8 mouse cellular contexts compared by ENCODE assay signal in the genomic region with DNA sequence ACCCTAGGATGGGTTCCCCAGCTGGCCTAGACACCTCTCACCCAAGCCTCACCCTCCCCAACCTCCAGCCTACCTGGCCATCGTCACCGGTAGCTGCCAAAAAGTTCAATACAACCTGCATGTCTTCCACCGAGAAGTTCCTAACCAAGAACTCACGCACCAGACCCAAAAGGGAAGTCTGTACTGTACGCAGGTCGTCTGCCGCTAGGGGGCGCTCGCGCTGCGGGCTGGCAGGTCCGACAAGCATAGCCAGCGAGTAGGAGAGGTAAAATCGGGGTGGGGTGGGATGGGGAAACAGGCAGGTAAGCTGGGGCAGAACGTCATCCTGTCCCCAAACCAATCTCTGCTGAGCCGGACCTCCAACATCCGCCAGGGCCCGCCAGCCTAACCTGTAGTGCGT. TPM values are rescaled to one million over a fixed set of nuclear protein-coding genes. Genes with fewer than 3 reads are reported as not detected.
DNase-seq lines count a peak whose midpoint lies in the region; ATAC-seq and TF ChIP-seq lines count a peak whose summit lies in the region.

No protein-coding gene starts in this region.

- H3K27me3 ChIP-seq in embryonic facial prominence, embryonic 13.5 days, result peaks cover 59% of the 10 kb centered on the region
- H3K27me3 ChIP-seq in heart, embryonic 10.5 days (ENCODE audit: insufficient read depth, poor library complexity, severe bottlenecking), result peaks cover 82% of the 10 kb centered on the region

- no peak overlapping the region for H3K4me3 ChIP-seq in bone marrow, adult 2 months (replicated peaks; ENCODE audit: control insufficient read depth, low read depth, low read length)
- H3K4me3 ChIP-seq in embryonic facial prominence, embryonic 13.5 days, result no peak overlapping the region
- no peak overlapping the region for H3K4me3 ChIP-seq in heart, embryonic 10.5 days

- no peaks in the 10 kb centered on the region for H3K9me3 ChIP-seq in embryonic facial prominence, embryonic 13.5 days
- no peaks in the 10 kb centered on the region for H3K9me3 ChIP-seq in heart, embryonic 10.5 days

- ATAC-seq in embryonic facial prominence, embryonic 13.5 days (ENCODE audit: insufficient number of reproducible peaks, insufficient read depth, low FRiP score, low TSS enrichment, low read depth), result no peak

- peak overlapping the region; percentile 18; the same call in 1 of the 2 replicates for H3K4me2 ChIP-seq in embryonic facial prominence, embryonic 13.5 days

- H3K9ac ChIP-seq in embryonic facial prominence, embryonic 13.5 days, result no peak overlapping the region

- DNase-seq in ES-CJ7 (ENCODE audit: low read depth, low spot score), result peak; percentile 85
- peak; percentile 89 for DNase-seq in heart, embryonic 10.5 days (ENCODE audit: low spot score)
- DNase-seq in layer of hippocampus, adult 11-12 months (ENCODE audit: low spot score), result peak; percentile 92
- peak; percentile 91 for DNase-seq in lung, postnatal 10 days
- peak; percentile 87 to 88 for DNase-seq in right cerebral cortex, adult 2 months (ENCODE audit: low spot score in 2 of 2)
- DNase-seq in urinary bladder, postnatal 10 days (ENCODE audit: low spot score), result peak; percentile 74

- no peaks in the 10 kb centered on the region for H3K36me3 ChIP-seq in embryonic facial prominence, embryonic 13.5 days
- H3K36me3 ChIP-seq in heart, embryonic 10.5 days, result peaks cover 10% of the 10 kb centered on the region; the same call in 1 of the 2 replicates

- no peaks in the 10 kb centered on the region for H3K4me1 ChIP-seq in bone marrow, adult 2 months (ENCODE audit: control insufficient read depth, insufficient read depth, low read length)
- H3K4me1 ChIP-seq in embryonic facial prominence, embryonic 13.5 days, result peaks cover 10% of the 10 kb centered on the region; the same call in 1 of the 2 replicates
- H3K4me1 ChIP-seq in heart, embryonic 10.5 days, result peaks cover 11% of the 10 kb centered on the region

- no peak overlapping the region for H3K27ac ChIP-seq in bone marrow, adult 2 months (ENCODE audit: control insufficient read depth, insufficient read depth, low read depth, low read length, poor library complexity)
- no peak overlapping the region for H3K27ac ChIP-seq in embryonic facial prominence, embryonic 13.5 days
- H3K27ac ChIP-seq in heart, embryonic 10.5 days, result no peak overlapping the region

- TF ChIP-seq POLR2A in bone marrow, adult 2 months (IDR thresholded peaks at IDR 0.05; ENCODE audit: borderline replicate concordance, control insufficient read depth, low read depth, low read length), result no peak

- 17% methylated on average over 19 of the region's 19 CpGs for WGBS in bone marrow, adult 2 months
- WGBS in embryonic facial prominence, embryonic 13.5 days, result 9% methylated on average over 19 of the region's 19 CpGs
- 7% methylated on average over 19 of the region's 19 CpGs for WGBS in heart, embryonic 10.5 days

- peak; percentile 97 for TF ChIP-seq CTCF in bone marrow, adult 2 months (IDR thresholded peaks at IDR 0.05; ENCODE audit: control insufficient read depth, insufficient read depth, low read length)

RNA-seq across cellular contexts. Expression of a gene that starts 11.0 kb away (rescaled TPM):
- 13.3 and 23.7 TPM in 2 replicates for polyA plus RNA-seq in bone marrow, adult 2 months (2011; ENCODE audit: insufficient read depth, insufficient read length, low replicate concordance, missing spikeins)
- 77.5 and 77.8 TPM in 2 replicates for polyA plus RNA-seq in embryonic facial prominence, embryonic 13.5 days (2015; fragmentation: Nextera tagmentation; extraction: Ambion mirVana)
- 28.5 and 32.3 TPM in 2 replicates for polyA plus RNA-seq in heart, embryonic 10.5 days (2016; fragmentation: Nextera tagmentation; extraction: Ambion mirVana)

RNA-seq across cellular contexts. Expression of a gene that starts 18.7 kb away (rescaled TPM):
- polyA plus RNA-seq in bone marrow, adult 2 months (2011; ENCODE audit: insufficient read depth, insufficient read length, low replicate concordance, missing spikeins), result 46.2 and 119 TPM in 2 replicates
- polyA plus RNA-seq in embryonic facial prominence, embryonic 13.5 days (2015; fragmentation: Nextera tagmentation; extraction: Ambion mirVana), result 1.8 and 2.4 TPM in 2 replicates
- polyA plus RNA-seq in heart, embryonic 10.5 days (2016; fragmentation: Nextera tagmentation; extraction: Ambion mirVana), result 2.4 and 3.1 TPM in 2 replicates

RNA-seq across cellular contexts. Expression of a gene that starts 21.1 kb away (rescaled TPM):
- 90.8 and 168 TPM in 2 replicates for polyA plus RNA-seq in bone marrow, adult 2 months (2011; ENCODE audit: insufficient read depth, insufficient read length, low replicate concordance, missing spikeins)
- polyA plus RNA-seq in embryonic facial prominence, embryonic 13.5 days (2015; fragmentation: Nextera tagmentation; extraction: Ambion mirVana), result 101 and 123 TPM in 2 replicates
- 159 and 189 TPM in 2 replicates for polyA plus RNA-seq in heart, embryonic 10.5 days (2016; fragmentation: Nextera tagmentation; extraction: Ambion mirVana)

Comparison
In these comparisons a context has a peak if more than half of its experiments do, and no peak if none do; other contexts are left out.
1. RNA of a gene that starts 18.7 kb away (polyA plus RNA-seq): 46.2 to 119 TPM in bone marrow, adult 2 months; 2.4 to 3.1 TPM in heart, embryonic 10.5 days and 1.8 to 2.4 TPM in embryonic facial prominence, embryonic 13.5 days; every median in the first group is over 10 times any median in the second.
2. Peak in every context shown above with its lines, with median percentiles within 50 percentile points of each other: DNase-seq.